Mouse (Mus musculus) heart, postnatal 0 days (tissue): ENCODE measurements at regions not wholly inside any gene's neighbourhood (a gene's known extent, or its start where the extent isn't known, plus 50 kb on each side); places are given as distances from the start of the nearest gene placed in this dataset.

Experiments
- CTCF ChIP-seq: IDR thresholded peaks from 2 replicates; pipeline ENCODE4 v1.5.1; 2016; ENCODE audit warnings: antibody characterized with exemption, control low read depth, low read depth
- EP300 ChIP-seq: IDR thresholded peaks from 2 replicates; pipeline ENCODE4 v1.6.1; 2016; ENCODE audit warnings: antibody characterized with exemption, low read depth

GRCm38 (mm10) chr9:98667072-98667471, 65.6 kb upstream of the Mrps22 start:
- no peak for TF ChIP-seq EP300
- TF ChIP-seq CTCF, result no peak
